In genomic region chr3:152758500-152759032, GRCm38 (mm10) we compare ENCODE assay signal across 9 mouse cellular contexts. TPM values are rescaled to one million over a fixed set of nuclear protein-coding genes. Genes with fewer than 3 reads are reported as not detected.
DNase-seq lines count a peak whose midpoint lies in the region; ATAC-seq and TF ChIP-seq lines count a peak whose summit lies in the region.
"Had no signal": no experiment of that assay in that cellular context is flagged by ENCODE, and none has a peak within 500 bp of the region (broad histone marks: within the 10 kb centered on the region; RNA-seq: fewer than 3 reads in every experiment).

No protein-coding gene starts in this region.

- peaks cover 36% of the 10 kb centered on the region for H3K4me1 ChIP-seq in heart, embryonic 10.5 days
- H3K4me1 ChIP-seq in embryonic facial prominence, embryonic 14.5 days (ENCODE audit: control insufficient read depth, insufficient read depth, low read length): peaks cover 31% of the 10 kb centered on the region
- H3K4me1 ChIP-seq in liver, embryonic 14.5 days (replicated peaks; ENCODE audit: control insufficient read depth in 2 of 2, insufficient read depth in 2 of 2, low read length in 1 of 2): peaks cover 46 to 64% of the 10 kb centered on the region in 2 experiments

- H3K27ac ChIP-seq in heart, embryonic 10.5 days: peak overlapping the region; percentile 80
- H3K27ac ChIP-seq in embryonic facial prominence, embryonic 14.5 days (replicated peaks; ENCODE audit: low read depth, low read length): no peak overlapping the region
- peak overlapping the region; percentile 60 for H3K27ac ChIP-seq in liver, embryonic 14.5 days

- no peaks in the 10 kb centered on the region for H3K36me3 ChIP-seq in heart, embryonic 10.5 days
- no peaks in the 10 kb centered on the region for H3K36me3 ChIP-seq in embryonic facial prominence, embryonic 14.5 days (ENCODE audit: control insufficient read depth, insufficient read depth, low read length)
- no peaks in the 10 kb centered on the region for H3K36me3 ChIP-seq in liver, embryonic 14.5 days (replicated peaks; ENCODE audit: control insufficient read depth, insufficient read depth, low read depth)

- WGBS in heart, embryonic 10.5 days: 61% methylated on average over 15 of the region's 15 CpGs
- WGBS in embryonic facial prominence, embryonic 14.5 days: 43% methylated on average over 15 of the region's 15 CpGs
- WGBS in liver, embryonic 14.5 days (ENCODE audit: insufficient replicate concordance): 68% methylated on average over 15 of the region's 15 CpGs

- DNase-seq in heart, embryonic 10.5 days (ENCODE audit: low spot score): no peak
- no peak for DNase-seq in heart, adult 9 months (ENCODE audit: low spot score in 2 of 2)
- DNase-seq in 416B (ENCODE audit: low read depth): peak; percentile 17
- DNase-seq in embryonic facial prominence, embryonic 14.5 days (ENCODE audit: low spot score): peak; percentile 73
- DNase-seq in liver, embryonic 14.5 days (ENCODE audit: low read depth in 3 of 3, low spot score in 3 of 3): no peak
- no peak for DNase-seq in gastrocnemius, postnatal 36 days
- no peak for DNase-seq in layer of hippocampus, postnatal 36 days
- DNase-seq in spleen, postnatal 36 days (ENCODE audit: low spot score in 2 of 2): no peak
- DNase-seq: thymus, postnatal 14 days had no signal

- intact Hi-C loops in gastrocnemius, postnatal 36 days (cut with DNase I): no loop called here

- no peak for TF ChIP-seq CTCF in liver, embryonic 14.5 days (IDR thresholded peaks at IDR 0.05; ENCODE audit: low read depth)

- no peak for TF ChIP-seq EP300 in liver, embryonic 14.5 days (IDR thresholded peaks at IDR 0.05; ENCODE audit: low read depth)

- no peak overlapping the region for H3K4me3 ChIP-seq in heart, embryonic 10.5 days
- no peak overlapping the region for H3K4me3 ChIP-seq in embryonic facial prominence, embryonic 14.5 days (ENCODE audit: low read depth, low read length)
- no peak overlapping the region for H3K4me3 ChIP-seq in liver, embryonic 14.5 days (ENCODE audit: insufficient read depth in 1 of 2, low read depth in 2 of 2, low read length in 2 of 2)

- ATAC-seq in embryonic facial prominence, embryonic 14.5 days (ENCODE audit: low read depth): peak; percentile 27
- no peak for ATAC-seq in liver, embryonic 14.5 days (ENCODE audit: insufficient read depth)

- no peak overlapping the region for H3K4me2 ChIP-seq in embryonic facial prominence, embryonic 14.5 days (ENCODE audit: low read depth, low read length)
- no peak overlapping the region for H3K4me2 ChIP-seq in liver, embryonic 14.5 days (ENCODE audit: low read depth)

- no peaks in the 10 kb centered on the region for H3K9me3 ChIP-seq in heart, embryonic 10.5 days
- no peaks in the 10 kb centered on the region for H3K9me3 ChIP-seq in embryonic facial prominence, embryonic 14.5 days (ENCODE audit: control insufficient read depth, low read length)
- H3K9me3 ChIP-seq in liver, embryonic 14.5 days (ENCODE audit: control insufficient read depth, low read length): no peaks in the 10 kb centered on the region

- H3K9ac ChIP-seq in embryonic facial prominence, embryonic 14.5 days (ENCODE audit: low read depth, low read length): no peak overlapping the region
- H3K9ac ChIP-seq in liver, embryonic 14.5 days (replicated peaks): peak overlapping the region; percentile 20; the same call in 1 of the 2 replicates

- no peaks in the 10 kb centered on the region for H3K27me3 ChIP-seq in heart, embryonic 10.5 days (ENCODE audit: insufficient read depth, poor library complexity, severe bottlenecking)
- no peaks in the 10 kb centered on the region for H3K27me3 ChIP-seq in embryonic facial prominence, embryonic 14.5 days (replicated peaks; ENCODE audit: control insufficient read depth, insufficient read depth, low read length)
- H3K27me3 ChIP-seq in liver, embryonic 14.5 days (ENCODE audit: control insufficient read depth, insufficient read depth, low read length): no peaks in the 10 kb centered on the region

RNA-seq across cellular contexts. Expression of gene Pigk, which starts 44.7 kb away (rescaled TPM):
- polyA plus RNA-seq in heart, embryonic 10.5 days (2016; fragmentation: Nextera tagmentation; extraction: Ambion mirVana): 39.8 and 47.3 TPM in 2 replicates
- polyA plus RNA-seq in embryonic facial prominence, embryonic 14.5 days (2014; fragmentation: Nextera tagmentation; extraction: Ambion mirVana): 54.2 and 55.8 TPM in 2 replicates
- 7.0 and 7.9 TPM in 2 replicates for polyA plus RNA-seq in liver, embryonic 14.5 days (2012; rRNA removed)
- polyA plus RNA-seq in liver, embryonic 14.5 days (2014; fragmentation: Nextera tagmentation; extraction: Ambion mirVana): 22.2 and 23.3 TPM in 2 replicates
- total RNA-seq in gastrocnemius, postnatal 36 days (2021): 10 to 100 TPM; 16.4 to 18.6 TPM
- 10 to 100 TPM; 44.2 to 48.7 TPM for total RNA-seq in layer of hippocampus, postnatal 36 days (2021)

Comparison
In these comparisons a context has a peak if more than half of its experiments do, and no peak if none do; other contexts are left out.
1. DNase-seq: peak in 416B (single experiment) and embryonic facial prominence, embryonic 14.5 days (single experiment); none in heart, embryonic 10.5 days (single experiment), heart, adult 9 months (0 of 2), liver, embryonic 14.5 days (0 of 3), gastrocnemius, postnatal 36 days (0 of 2), layer of hippocampus, postnatal 36 days (0 of 2) and spleen, postnatal 36 days (0 of 2).